Mouse (Mus musculus) T-helper 1 cell (primary cell): ENCODE results near the gene Usp34.
"Not testable (repeated sequence)": the region's sequence is repeated elsewhere in the genome, so short reads cannot be mapped to it uniquely, and the experiment has no call there.

Experiments
- in situ Hi-C: fragments of 300-600 bp; cut with MboI, MseI; formaldehyde crosslinking; loops from one replicate; pipeline ENCODE4 v1.15.1; 2025; ENCODE audit warnings: high pct_unique_total_duplicates

The Usp34 gene

DNA sequence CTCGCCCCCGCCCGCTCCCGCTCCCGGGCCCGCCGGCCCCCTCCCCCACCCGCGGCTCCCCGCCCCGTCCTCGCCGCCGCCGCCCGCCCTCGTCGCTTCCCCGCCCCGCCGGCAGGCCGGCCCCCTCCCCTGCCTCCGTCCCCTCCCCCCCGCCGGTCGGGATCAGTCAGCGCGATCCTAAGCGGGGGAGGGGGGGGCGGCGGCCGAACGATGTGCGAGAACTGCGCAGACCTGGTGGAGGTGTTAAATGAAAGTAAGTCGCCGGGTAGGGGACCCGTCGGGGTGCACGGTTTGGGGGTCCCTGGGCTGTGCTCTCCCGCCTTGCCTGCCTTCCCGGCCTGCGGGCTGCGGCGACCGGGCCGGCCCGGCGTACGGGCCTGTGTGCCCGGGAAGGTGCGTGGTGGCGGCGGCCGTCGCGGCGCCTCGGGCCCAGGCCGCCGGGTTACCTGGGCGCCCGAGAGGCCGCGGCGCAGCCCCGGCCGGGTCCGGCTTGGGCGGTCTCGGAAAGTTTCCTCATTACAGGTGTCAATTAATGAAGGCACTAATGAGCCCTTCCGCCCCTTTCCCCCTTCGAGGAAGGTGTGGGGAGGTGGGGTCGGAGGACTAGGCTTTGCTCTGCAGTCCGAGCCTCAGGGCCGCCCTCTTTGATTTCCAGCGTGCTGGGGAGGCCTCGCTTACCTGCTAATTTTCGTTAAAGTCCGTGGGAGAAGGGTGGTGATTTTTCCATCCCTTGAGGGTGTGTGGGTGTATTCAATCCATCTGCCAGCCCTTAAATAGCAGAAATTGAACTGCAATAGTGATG, at the start of gene Usp34:
Usp34 (plus strand) TSS at position 132 of the 802 bp plus-strand sequence.
- in situ Hi-C loops: no loop called here

- in situ Hi-C loops: no loop called here
Observed at GRCm38 (mm10) chr11:23259073-23259472, 47.6 kb upstream of the Usp34 start.

GRCm38 (mm10) chr11:23259481-23259880, 47.2 kb upstream of the Usp34 start:
- in situ Hi-C loops: no loop called here

- in situ Hi-C loops: no loop called here
Observed at GRCm38 (mm10) chr11:23260186-23260585, 46.5 kb upstream of the Usp34 start.

- in situ Hi-C loops: no loop called here
Observed at GRCm38 (mm10) chr11:23261490-23261889, 45.2 kb upstream of the Usp34 start.

- in situ Hi-C loops: loop anchor here (5.0 kb wide), 1 partner anchor 123 kb away; no protein-coding TSS in a partner anchor
Observed at GRCm38 (mm10) chr11:23264949-23265348, 41.7 kb upstream of the Usp34 start.

GRCm38 (mm10) chr11:23271770-23272724, 34.6 kb upstream of the Usp34 start:
- in situ Hi-C loops: loop anchor here (5.0 kb wide), 1 partner anchor 265 kb away; the partner anchor contains the start of gene Fam161a

DNA sequence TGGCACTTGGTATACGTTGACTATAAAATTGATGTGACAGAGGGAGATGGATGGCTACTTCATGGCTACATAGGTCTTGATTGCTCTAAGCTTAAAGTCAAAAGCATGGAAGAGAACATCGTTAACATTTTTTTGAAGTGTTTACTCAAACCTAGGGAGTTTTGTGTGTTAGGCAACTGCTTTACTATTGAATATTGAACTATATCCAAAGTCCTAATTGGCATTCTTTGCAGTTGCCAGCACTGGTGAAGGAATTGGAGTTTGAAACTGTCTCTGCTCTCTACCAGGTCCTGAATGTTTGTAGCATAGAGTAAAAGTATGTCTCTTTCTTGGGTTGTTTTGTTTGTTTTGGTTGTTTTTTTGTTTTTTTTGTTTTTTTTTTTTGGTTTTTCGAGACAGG, 30.9 kb upstream of the Usp34 start:
- in situ Hi-C loops: loop anchor here (25.0 kb wide), 1 partner anchor 137 kb away; no protein-coding TSS in a partner anchor

DNA sequence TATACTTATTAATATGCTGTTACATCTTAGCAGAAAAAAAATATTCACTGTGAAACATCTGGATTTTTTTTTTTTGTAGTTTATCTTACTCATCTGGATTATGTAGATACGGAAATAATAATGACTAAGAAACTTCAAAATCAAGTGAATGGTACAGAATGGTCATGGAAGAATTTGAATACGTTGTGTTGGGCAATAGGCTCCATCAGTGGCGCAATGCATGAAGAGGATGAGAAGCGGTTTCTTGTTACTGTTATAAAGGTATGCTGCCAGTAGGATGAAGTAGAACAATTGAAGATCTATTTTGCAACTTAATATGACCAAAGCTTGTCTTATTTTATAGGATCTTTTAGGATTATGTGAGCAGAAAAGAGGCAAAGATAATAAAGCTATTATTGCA, 22.2 kb upstream of the Usp34 start:
- in situ Hi-C loops: loop anchor here (25.0 kb wide), 1 partner anchor 128 kb away; no protein-coding TSS in a partner anchor

DNA sequence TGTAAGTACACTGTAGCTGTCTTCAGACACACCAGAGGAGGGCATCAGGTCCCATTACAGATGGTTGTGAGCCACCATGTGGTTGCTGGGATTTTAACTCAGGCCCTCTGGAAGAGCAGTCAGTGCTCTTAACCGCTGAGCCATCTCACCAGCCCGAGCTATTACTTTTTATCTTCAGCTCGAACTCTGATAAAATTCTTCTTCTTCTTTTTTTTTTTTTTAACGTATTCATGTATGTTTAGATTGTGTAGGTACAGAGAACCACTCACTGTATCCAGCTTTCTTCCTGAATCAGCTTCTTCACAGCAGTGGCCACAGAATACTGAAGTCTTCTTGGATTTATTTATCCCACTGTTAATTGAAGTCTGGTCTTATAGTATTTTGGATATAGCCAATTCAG, 17.8 kb upstream of the Usp34 start:
- in situ Hi-C loops: loop anchor here (25.0 kb wide), 1 partner anchor 123 kb away; no protein-coding TSS in a partner anchor

DNA sequence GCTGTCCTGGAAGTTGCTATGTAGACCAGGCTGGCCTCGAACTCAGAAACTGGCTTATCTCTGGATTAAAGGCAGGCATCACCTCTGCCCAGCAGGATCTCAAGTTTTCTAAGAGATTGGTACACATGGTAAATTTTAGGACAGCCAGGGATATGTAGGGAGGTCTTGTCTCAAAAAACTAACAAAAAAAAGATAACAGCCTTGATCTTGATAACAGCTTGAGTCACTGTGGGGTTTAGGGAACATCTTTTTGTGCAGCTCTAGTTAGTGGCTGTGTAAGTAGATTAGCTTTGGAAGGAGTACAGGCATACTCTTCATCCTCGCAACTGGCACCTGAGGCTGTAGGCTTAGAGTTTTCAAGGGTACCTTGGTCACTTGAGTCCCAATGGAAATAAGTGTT, 9.3 kb upstream of the Usp34 start:
- in situ Hi-C loops: loop anchor here (25.0 kb wide), 1 partner anchor 115 kb away; no protein-coding TSS in a partner anchor

DNA sequence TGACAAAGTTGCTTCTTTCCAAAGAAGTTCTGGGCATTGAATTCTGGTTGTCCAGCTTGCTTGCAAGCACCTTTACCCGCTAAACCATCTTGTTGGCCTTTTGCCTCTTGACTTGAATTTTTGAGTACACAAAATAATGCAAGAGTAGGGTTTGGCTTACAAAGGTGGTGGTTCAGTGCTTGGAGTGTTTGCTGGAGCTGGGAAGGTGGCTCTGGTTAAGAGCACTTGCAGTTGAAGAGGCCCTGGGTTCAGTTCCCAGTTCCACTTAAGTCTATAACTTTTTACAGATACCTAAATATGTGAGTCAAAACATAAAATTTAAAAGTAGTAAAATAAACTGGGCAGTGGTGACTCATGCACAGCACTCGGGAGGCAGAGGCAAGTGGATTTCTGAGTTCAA, 8.4 kb upstream of the Usp34 start:
- in situ Hi-C loops: loop anchor here (25.0 kb wide), 1 partner anchor 114 kb away; no protein-coding TSS in a partner anchor

- in situ Hi-C loops: loop anchor here (25.0 kb wide), 1 partner anchor 112 kb away; no protein-coding TSS in a partner anchor
Observed at GRCm38 (mm10) chr11:23299910-23300309, 6.8 kb upstream of the Usp34 start.

DNA sequence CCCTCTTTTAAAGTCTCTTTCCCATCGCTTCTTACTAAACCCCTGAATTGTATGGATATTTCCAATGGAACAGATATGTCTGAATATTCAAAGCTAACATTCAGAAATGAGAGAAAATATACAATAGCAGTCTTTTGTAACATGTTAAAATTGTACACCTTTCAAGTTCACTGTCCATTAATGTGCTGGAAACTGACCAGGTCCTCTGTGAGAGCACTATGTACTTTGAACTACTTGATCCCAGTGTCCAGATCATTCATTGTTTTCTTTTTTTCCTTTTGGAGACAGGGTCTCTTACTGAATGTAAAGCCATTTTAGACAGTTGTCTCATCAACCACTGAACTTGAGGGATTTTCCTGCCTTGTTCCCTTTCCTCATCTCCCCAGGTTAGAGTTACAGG, 3.6 kb upstream of the Usp34 start:
- in situ Hi-C loops: no loop called here

- in situ Hi-C loops: not testable (repeated sequence)
Observed at GRCm38 (mm10) chr11:23305101-23305672, 1.5 kb upstream of the Usp34 start.

- in situ Hi-C loops: no loop called here
Observed at GRCm38 (mm10) chr11:23305673-23306608, 754 bp upstream of the Usp34 start.

DNA sequence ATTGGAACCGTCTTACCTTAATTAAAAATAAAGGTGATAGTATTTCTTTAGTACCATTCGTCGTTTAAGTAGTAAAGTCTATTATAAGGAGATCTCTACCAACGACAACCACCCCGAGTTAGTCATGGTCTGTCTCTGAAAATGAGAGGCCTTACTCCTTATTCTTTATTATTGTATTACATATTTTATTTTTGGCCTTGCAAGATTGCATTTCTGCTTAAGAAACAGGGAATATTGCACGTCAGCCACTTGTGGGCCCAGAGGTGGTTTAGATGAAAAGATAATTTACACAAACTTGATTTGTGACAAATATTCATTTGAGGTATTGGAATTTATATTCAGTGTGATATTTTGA, 848 bp downstream of the Usp34 start:
- in situ Hi-C loops: no loop called here

DNA sequence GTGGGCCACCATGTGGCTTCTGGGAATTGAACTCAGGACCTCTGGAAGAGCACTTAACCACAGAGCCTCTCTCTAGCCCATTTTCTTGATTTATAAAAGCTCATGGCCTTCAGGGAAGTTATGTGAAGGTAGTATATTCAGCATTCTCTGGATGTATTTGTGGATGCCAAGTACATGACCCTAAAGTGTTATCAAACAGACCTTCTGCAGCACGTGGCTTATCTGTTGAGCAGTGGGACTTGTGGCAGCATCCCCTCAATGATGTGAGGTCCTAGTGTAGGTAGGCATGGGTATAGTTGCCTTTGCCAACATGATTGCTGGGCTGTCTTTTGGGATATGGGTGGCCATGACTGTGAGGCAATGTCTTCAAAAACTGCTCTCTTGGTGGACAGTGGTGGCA, 6.8 kb downstream of the Usp34 start:
- in situ Hi-C loops: no loop called here

GRCm38 (mm10) chr11:23329413-23329812, 22.7 kb downstream of the Usp34 start:
- in situ Hi-C loops: no loop called here

GRCm38 (mm10) chr11:23332136-23332535, 25.4 kb downstream of the Usp34 start:
- in situ Hi-C loops: no loop called here

DNA sequence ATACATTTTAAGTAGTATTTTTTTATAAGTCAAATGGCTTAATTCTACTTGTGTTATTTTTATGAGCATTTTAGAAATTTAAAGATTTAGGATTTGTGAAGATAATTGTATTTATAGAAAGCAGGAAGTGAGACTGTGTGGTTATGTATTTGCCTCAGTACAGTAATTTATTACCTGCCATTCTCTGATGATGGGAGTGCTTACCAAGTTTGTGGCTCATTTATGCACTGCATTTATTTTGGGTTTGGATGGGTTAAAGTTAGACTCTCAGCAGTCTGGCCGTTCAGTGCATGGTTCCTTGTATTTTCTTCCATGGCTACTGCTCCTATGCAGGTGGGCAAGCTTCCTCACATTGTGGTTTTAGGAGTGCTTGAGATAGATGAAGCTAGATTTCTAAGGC, 28.5 kb downstream of the Usp34 start:
- in situ Hi-C loops: no loop called here
